Mouse (Mus musculus) layer of hippocampus, postnatal 14 days (tissue): Measurements from ENCODE around the gene Svs5. TPM values are rescaled to one million over a fixed set of nuclear protein-coding genes. Genes with fewer than 3 reads are reported as not detected.
"Not testable (repeated sequence)": the region's sequence is repeated elsewhere in the genome, so short reads cannot be mapped to it uniquely, and the experiment has no call there.

Experiments used
- DNase-seq, 2 experiments: peaks; one replicate each; pipeline ENCODE4 v3.0.0; 2021 to 2022; ENCODE audit warnings: low spot score in 2 of 2, mixed read lengths in 1 of 2
- long read RNA-seq, 2 experiments: library from polyadenylated mRNA; stranded (forward); transcript quantifications; one replicate each; pipeline ENCODE4 v2.0.0; 2021
- total RNA-seq, 2 experiments: library from RNA; stranded (reverse); gene quantifications; 2 replicates each; pipeline ENCODE4 v1.2.3; 2021

Svs5 gene
- total RNA-seq: not detected
- long read RNA-seq, experiment 1: 0 reads
- long read RNA-seq, experiment 2: 0 reads

- not testable (repeated sequence) for DNase-seq
Observed at GRCm38 (mm10) chr2:164332440-164332839, at the start of gene Svs5. Svs5 (plus strand) TSS chr2:164332740.

DNA sequence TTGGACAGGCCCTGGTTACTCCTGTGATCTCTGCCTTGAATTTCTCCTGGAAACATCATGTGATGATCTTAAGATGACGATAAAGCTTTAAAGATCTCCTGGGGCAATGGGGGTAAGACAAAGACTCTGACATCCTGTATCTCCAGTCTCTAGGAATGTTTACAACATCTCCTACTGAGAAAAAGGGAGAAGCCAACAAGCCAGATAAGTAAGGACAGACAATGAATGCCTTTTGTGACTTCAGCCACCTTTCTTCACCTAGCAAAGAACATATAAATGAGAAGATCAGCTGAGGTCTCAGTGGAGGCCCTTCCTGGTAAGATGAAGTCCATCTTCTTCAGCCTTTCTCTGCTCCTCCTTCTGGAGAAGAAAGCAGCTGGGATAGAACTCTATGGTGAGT, 43.6 kb upstream of the Svs5 start, which contains the start of gene Svs3a:
Svs3a (plus strand) TSS at position 301 of the 400 bp plus-strand sequence.
- DNase-seq: not testable (repeated sequence)

- no peak for DNase-seq
Observed at GRCm38 (mm10) chr2:164312599-164312998, 19.9 kb upstream of the Svs5 start.

DNA sequence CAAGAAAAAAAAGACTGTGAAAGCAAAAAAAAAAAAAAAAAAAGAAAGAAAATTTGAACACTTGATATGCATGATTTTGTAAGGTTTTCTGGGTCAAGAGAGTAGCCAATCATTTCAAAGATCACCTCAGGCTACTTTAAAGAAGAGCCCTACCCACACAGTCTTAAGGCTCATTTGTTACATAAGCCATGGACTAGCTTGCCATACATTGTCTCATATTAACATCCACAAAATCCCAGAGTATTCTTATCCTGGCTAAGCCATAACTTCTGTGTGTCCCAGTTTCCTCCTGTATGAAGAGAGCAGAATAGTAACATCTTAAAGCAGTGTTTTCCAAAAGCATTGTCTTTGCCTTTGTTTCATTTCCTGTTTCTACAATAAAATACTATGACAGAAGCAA, 17.1 kb upstream of the Svs5 start:
- not testable (repeated sequence) for DNase-seq

- not testable (repeated sequence) for DNase-seq
Observed at GRCm38 (mm10) chr2:164316451-164316850, 16.1 kb upstream of the Svs5 start, which contains the start of gene Svs6. Svs6 (plus strand) TSS chr2:164316751.

GRCm38 (mm10) chr2:164320983-164321382, 11.6 kb upstream of the Svs5 start:
- no peak for DNase-seq

- DNase-seq: not testable (repeated sequence)
Observed at GRCm38 (mm10) chr2:164343732-164344131, 11.2 kb downstream of the Svs5 start.

- not testable (repeated sequence) for DNase-seq
Observed at GRCm38 (mm10) chr2:164347697-164348096, 15.2 kb downstream of the Svs5 start.

GRCm38 (mm10) chr2:164348980-164349379, 16.4 kb downstream of the Svs5 start:
- DNase-seq: peak in 1 of 2 experiments; percentile 12

- DNase-seq: no peak
Observed at GRCm38 (mm10) chr2:164352697-164353096, 20.2 kb downstream of the Svs5 start.

GRCm38 (mm10) chr2:164353356-164353755, 20.8 kb downstream of the Svs5 start:
- DNase-seq: no peak

- no peak for DNase-seq
Observed at GRCm38 (mm10) chr2:164356177-164356967, 23.8 kb downstream of the Svs5 start.

DNA sequence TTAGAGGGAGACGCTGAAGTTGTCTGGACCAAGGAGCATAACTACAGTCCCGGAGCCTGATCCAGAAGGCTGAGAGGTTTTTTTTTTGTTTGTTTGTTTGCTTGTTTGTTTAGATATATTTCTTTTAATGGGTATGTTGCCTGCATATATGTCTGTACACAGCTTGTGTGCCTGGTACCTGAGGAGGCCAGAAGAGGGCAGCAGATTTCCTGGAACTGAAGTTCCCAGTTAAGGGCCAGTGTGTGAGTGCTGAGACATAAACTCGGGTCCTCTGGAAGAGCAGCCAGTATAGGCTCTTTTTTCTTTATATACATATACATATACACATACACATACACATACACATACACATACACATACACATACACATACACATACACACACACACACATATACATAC, 25.8 kb downstream of the Svs5 start:
- no peak for DNase-seq

GRCm38 (mm10) chr2:164359031-164359430, 26.5 kb downstream of the Svs5 start:
- DNase-seq: no peak

- no peak for DNase-seq
Observed at GRCm38 (mm10) chr2:164359668-164360067, 27.1 kb downstream of the Svs5 start.

DNA sequence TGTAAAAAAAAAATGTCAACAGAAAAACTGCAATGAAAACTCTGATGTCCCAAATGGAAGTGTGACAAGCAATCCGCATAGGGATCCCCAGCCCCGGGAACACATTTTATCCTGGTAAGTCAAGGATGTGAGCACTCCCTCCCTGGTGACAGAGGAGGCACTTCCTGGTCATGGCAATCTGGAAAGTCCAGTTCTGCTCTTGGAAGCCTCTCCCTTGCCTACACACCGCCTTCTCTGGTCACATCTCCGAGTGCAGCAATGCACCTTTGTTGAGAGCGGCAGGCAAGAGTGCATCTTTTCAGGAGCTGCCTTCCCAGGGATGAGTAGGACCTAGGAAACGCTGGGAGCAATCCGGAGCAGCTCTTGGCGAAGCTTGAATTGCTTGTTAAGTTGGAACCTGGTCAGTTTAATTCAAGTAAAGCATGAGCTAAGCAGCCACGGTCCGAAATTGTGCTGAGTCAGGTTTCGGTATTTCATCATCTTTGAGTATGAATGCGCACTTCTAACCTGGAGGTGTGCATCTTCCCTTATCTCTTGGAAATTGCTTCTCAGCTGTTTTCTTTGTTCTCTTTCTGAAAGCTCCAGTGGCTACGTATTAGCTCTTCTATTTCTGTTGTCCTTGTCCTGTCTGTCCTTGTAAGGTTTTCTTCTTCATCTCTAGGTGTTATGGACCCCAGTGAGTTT, 28.6 kb downstream of the Svs5 start:
- no peak for DNase-seq

- no peak for DNase-seq
Observed at GRCm38 (mm10) chr2:164366947-164367346, 34.4 kb downstream of the Svs5 start.

DNA sequence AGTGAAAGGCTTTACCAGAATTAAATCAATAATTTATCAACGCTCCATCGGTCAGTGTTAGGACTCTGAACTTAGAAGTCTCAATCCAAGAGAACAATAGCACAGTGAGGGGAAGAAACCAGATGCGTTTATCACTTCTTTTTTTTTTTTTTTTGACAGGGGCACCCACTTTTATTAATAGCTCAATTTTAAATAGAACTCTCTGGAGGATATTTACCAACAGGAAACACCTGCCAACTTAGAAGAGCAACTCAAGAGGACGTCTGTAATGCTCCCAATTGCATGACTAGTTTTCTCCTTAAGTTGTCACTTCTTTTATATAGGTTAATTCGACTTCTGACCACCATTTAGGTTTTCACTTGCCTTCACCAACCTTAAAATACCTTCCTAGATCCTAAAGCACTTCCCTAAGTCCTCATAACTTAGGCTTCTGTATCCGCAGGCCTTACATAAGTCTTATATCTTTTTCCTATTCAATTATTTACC, 36.1 kb downstream of the Svs5 start:
- DNase-seq: no peak

- no peak for DNase-seq
Observed at GRCm38 (mm10) chr2:164371371-164371770, 38.8 kb downstream of the Svs5 start.

- DNase-seq: no peak
Observed at GRCm38 (mm10) chr2:164372408-164373053, 40.0 kb downstream of the Svs5 start.

GRCm38 (mm10) chr2:164373187-164373586, 40.6 kb downstream of the Svs5 start:
- peak in 1 of 2 experiments; percentile 26 for DNase-seq
